Mouse (Mus musculus) B cell, adult 62 days (primary cell): Measurements from ENCODE around the gene Ccpg1os. TPM values are rescaled to one million over a fixed set of nuclear protein-coding genes. Genes with fewer than 3 reads are reported as not detected.

Experiments used
- total RNA-seq: library from RNA; stranded (reverse); gene quantifications from 4 replicates; pipeline ENCODE4 v1.2.4, GENCODE M21; 2023

Gene Ccpg1os
- total RNA-seq, result 1.8 to 3.5 TPM (median 2.9 TPM) in 4 replicates

DNA sequence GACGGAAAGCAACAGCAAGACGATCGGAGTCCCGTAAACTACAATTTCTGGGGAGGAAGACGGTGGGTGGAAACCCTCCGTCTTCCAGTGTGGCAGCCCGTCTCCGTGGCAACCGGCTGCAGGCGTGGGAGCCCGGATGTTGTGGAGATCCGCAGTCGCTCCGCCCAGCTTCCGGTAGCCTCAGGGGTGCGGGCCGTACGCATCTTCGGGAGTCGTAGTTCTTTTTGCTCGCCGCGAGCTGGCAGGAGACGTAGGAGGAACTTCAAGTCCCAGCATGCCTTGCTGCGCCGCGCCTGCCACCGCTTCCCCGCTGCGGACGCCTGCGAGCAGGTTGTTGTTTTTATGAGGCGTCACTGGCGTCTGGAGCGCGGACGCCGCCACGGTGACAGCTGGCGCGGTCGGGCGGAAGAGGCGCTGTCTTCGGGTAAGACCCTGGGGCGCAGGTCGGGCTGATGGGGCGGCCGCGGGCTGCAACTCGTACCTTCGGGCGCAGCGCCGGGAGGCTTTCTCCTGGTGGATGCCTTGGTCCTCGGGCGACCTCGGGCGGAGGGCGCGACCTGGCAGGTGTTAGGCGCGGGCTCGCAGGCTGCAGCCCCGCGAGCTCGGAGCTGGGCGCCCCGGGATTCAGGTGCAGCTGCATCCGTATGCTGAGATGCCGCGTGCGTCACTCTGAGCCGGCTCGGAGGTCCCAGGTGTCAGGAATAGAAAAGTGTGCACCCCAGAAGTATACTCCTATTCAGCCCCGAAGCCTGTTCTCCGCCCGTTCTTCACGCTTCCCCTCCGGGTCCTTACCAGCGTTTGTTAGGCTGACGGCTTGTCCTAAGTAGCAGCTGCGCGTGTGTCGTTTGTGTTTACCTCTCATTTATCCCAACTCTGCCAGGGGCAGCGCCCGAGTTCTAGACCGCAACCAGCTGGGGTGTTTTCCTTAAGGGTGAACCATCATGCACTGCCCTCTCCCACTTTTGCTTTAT, at the start of gene Ccpg1os, which contains the start of gene Ccpg1:
Ccpg1os (minus strand) TSS at position 133 of the 971 bp plus-strand sequence.
Ccpg1 (plus strand) TSS at position 180 of the 971 bp plus-strand sequence.

DNA sequence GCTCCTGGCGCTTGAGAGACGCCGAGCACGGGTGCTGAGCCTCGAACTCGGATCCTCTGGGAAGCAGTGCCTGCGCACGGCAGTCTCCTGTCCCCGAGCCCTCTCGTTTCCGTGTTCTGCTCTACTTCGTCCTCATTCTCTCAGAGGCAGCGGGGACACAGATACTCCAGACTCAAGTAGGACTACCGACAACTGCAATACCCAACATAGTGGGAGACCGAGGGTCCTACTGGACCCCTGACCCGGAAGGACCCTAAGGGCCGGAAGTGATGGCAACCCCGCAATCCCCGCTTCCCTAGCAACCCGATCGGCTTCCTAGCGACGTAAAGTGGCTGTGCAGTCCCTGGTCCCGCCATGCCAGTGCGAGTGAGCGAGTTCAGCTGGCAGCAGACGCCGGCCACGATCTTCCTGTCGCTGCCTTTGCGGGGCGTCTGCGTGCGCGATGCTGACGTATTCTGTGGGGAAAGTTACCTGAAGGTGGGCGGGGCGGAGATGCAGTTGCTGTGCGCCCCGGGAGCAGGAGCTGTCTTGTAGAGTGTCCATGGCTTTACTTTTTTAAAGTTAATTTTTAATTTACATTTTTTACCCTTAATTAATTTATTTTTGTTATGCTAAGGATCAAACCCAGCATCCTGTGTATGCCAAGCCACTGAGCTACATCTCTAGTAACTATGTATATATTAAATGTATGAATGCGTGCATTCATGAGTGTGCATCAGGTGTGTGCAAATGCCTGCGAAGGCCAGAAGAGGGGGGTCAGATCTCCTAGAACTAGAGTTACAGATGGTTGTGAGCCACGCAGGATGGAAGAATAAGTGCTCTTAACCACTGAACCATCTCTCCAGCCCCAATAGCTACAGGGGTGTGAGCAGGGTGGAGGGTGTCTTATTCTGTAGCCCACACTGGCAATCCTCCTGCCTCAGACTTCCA, 26.4 kb downstream of the Ccpg1os start, which contains the start of the genes Dyx1c1 and Gm44503:
Dyx1c1 (plus strand) TSS at position 265 of the 930 bp plus-strand sequence.
Gm44503 (plus strand) TSS at position 332 of the 930 bp plus-strand sequence.

Other genes starting within 250 kb of the Ccpg1os start
- 0.16 to 0.40 TPM (median 0.23 TPM) in 4 replicates for gene Prtg, start 178.5 kb downstream of the Ccpg1os start, total RNA-seq
- not detected in 4 replicates for gene Pygo1, start 59.7 kb downstream of the Ccpg1os start, total RNA-seq
- 0.60 TPM in 3 of 4 replicates, not detected in the other for gene Dyx1c1, start 26.6 kb downstream of the Ccpg1os start, total RNA-seq
- 0.30 to 0.50 TPM in 2 of 4 replicates, not detected in the others for gene Gm44503, start 26.5 kb downstream of the Ccpg1os start, total RNA-seq
- 41.6 to 48.8 TPM (median 44.2 TPM) in 4 replicates for gene Ccpg1, start within 50 bp of the Ccpg1os start, total RNA-seq
- 10.4 to 14.2 TPM (median 13.9 TPM) in 4 replicates for gene Pigb, start 55.0 kb upstream of the Ccpg1os start, total RNA-seq
- 12.1 to 18.3 TPM (median 15.5 TPM) in 4 replicates for gene Rab27a, start 59.5 kb upstream of the Ccpg1os start, total RNA-seq
- gene Khdc3, start 116.5 kb upstream of the Ccpg1os start, total RNA-seq, result 1.1 to 1.7 TPM in 2 of 4 replicates, not detected in the others
- not detected in 4 replicates for gene Gm20509, start 117.1 kb upstream of the Ccpg1os start, total RNA-seq
- gene Rsl24d1, start 128.0 kb upstream of the Ccpg1os start, total RNA-seq, result 55.4 to 73.5 TPM (median 58.6 TPM) in 4 replicates